Mouse (Mus musculus) thymus, adult 2 months (tissue): ENCODE results near the gene Pum1.

Experiments used
- CTCF ChIP-seq: fragments of 200-500 bp; IDR thresholded peaks from 2 replicates; pipeline ENCODE4 v1.5.1; 2012; ENCODE audit warnings: mild to moderate bottlenecking, control low read depth, low read length, moderate library complexity, borderline replicate concordance; ENCODE audit not compliant: control insufficient read depth, poor library complexity, insufficient read depth; ENCODE audit errors: extremely low read depth
- POLR2A ChIP-seq: fragments of 200-500 bp; IDR thresholded peaks from 2 replicates; pipeline ENCODE4 v1.6.1; 2012; ENCODE audit warnings: mild to moderate bottlenecking, low read length, control low read depth, moderate library complexity; ENCODE audit not compliant: control insufficient read depth, poor library complexity, insufficient read depth; ENCODE audit errors: extremely low read depth

GRCm38 (mm10) chr4:130793180-130793501 is 130.0 kb downstream of the Pum1 start:
- no peak for TF ChIP-seq CTCF
- TF ChIP-seq POLR2A: no peak
